ENCODE assay signal across 8 mouse cellular contexts in genomic region chr3:89430171-89431159, GRCm38 (mm10). TPM values are rescaled to one million over a fixed set of nuclear protein-coding genes. Genes with fewer than 3 reads are reported as not detected.
DNase-seq lines count a peak whose midpoint lies in the region; ATAC-seq and TF ChIP-seq lines count a peak whose summit lies in the region.

Gene Pygo2 (plus strand): TSS chr3:89430214.

- peak within 1 kb of the TSS; percentile 83 for H3K4me2 ChIP-seq in heart, embryonic 14.5 days (ENCODE audit: low read length)
- peak within 1 kb of the TSS; percentile 94 for H3K4me2 ChIP-seq in liver, embryonic 14.5 days (ENCODE audit: low read depth)
- peak within 1 kb of the TSS; percentile 77 for H3K4me2 ChIP-seq in neural tube, embryonic 11.5 days (ENCODE audit: low read depth)
- peak within 1 kb of the TSS; percentile 88 for H3K4me2 ChIP-seq in stomach, postnatal 0 days (replicated peaks; ENCODE audit: low read depth)

- peak within 1 kb of the TSS; percentile 95 for H3K9ac ChIP-seq in heart, embryonic 14.5 days (ENCODE audit: low read length)
- H3K9ac ChIP-seq in liver, embryonic 14.5 days (replicated peaks): peak within 1 kb of the TSS; percentile 92
- peak within 1 kb of the TSS; percentile 93 for H3K9ac ChIP-seq in neural tube, embryonic 11.5 days (ENCODE audit: low read length)
- peak within 1 kb of the TSS; percentile 94 for H3K9ac ChIP-seq in stomach, postnatal 0 days (ENCODE audit: low read length)

- TF ChIP-seq EP300 in liver, embryonic 14.5 days (IDR thresholded peaks at IDR 0.05; ENCODE audit: low read depth): no peak
- no peak for TF ChIP-seq EP300 in stomach, postnatal 0 days (optimal IDR thresholded peaks at IDR 0.05)

- peak; percentile 97 for ATAC-seq in heart, embryonic 14.5 days (ENCODE audit: insufficient number of reproducible peaks, insufficient read depth, low FRiP score, low read depth)
- ATAC-seq in liver, embryonic 14.5 days (ENCODE audit: insufficient read depth): peak; percentile 95
- ATAC-seq in neural tube, embryonic 11.5 days (ENCODE audit: insufficient read depth, low FRiP score, low TSS enrichment): peak; percentile 97
- peak; percentile 98 for ATAC-seq in stomach, postnatal 0 days (ENCODE audit: low FRiP score, low TSS enrichment)

- peaks cover 57% of the 10 kb centered on the region for H3K36me3 ChIP-seq in heart, embryonic 14.5 days (ENCODE audit: control insufficient read depth, insufficient read depth, low read length)
- peaks cover 35% of the 10 kb centered on the region for H3K36me3 ChIP-seq in liver, embryonic 14.5 days (replicated peaks; ENCODE audit: control insufficient read depth, insufficient read depth, low read depth)
- peaks cover 11% of the 10 kb centered on the region; the same call in 1 of the 2 replicates for H3K36me3 ChIP-seq in neural tube, embryonic 11.5 days (ENCODE audit: control insufficient read depth, insufficient read depth, low read length)
- H3K36me3 ChIP-seq in stomach, postnatal 0 days (ENCODE audit: control insufficient read depth, insufficient read depth, low read length): peaks cover 9% of the 10 kb centered on the region

- peaks cover 5% of the 10 kb centered on the region; the same call in 1 of the 2 replicates for H3K4me1 ChIP-seq in brown adipose tissue, adult 24 weeks (ENCODE audit: control insufficient read depth, insufficient read depth, insufficient read length, low read length)
- H3K4me1 ChIP-seq in heart, embryonic 14.5 days (ENCODE audit: control insufficient read depth in 2 of 2, insufficient read depth in 2 of 2, low read length in 2 of 2): peaks cover 7 to 13% of the 10 kb centered on the region in 2 experiments
- peaks cover 13 to 17% of the 10 kb centered on the region in 2 experiments for H3K4me1 ChIP-seq in liver, embryonic 14.5 days (replicated peaks; ENCODE audit: control insufficient read depth in 2 of 2, insufficient read depth in 2 of 2, low read length in 1 of 2)
- peaks cover 11% of the 10 kb centered on the region for H3K4me1 ChIP-seq in neural tube, embryonic 11.5 days (ENCODE audit: control insufficient read depth, insufficient read depth, low read length)
- peaks cover 4% of the 10 kb centered on the region for H3K4me1 ChIP-seq in stomach, postnatal 0 days (replicated peaks; ENCODE audit: control insufficient read depth, insufficient read depth)

- peak within 1 kb of the TSS; percentile 79 for H3K4me3 ChIP-seq in brown adipose tissue, adult 24 weeks (ENCODE audit: insufficient read depth, low read depth, low read length)
- H3K4me3 ChIP-seq in heart, embryonic 14.5 days (ENCODE audit: control insufficient read depth in 1 of 2, insufficient read depth in 1 of 2, low read depth in 1 of 2, low read length in 2 of 2): peak within 1 kb of the TSS; percentile 72 to 98
- peak within 1 kb of the TSS; percentile 82 to 83 for H3K4me3 ChIP-seq in liver, embryonic 14.5 days (ENCODE audit: insufficient read depth in 1 of 2, low read depth in 2 of 2, low read length in 2 of 2)
- peak within 1 kb of the TSS; percentile 95 for H3K4me3 ChIP-seq in neural tube, embryonic 11.5 days (ENCODE audit: low read depth, low read length)
- peak within 1 kb of the TSS; percentile 94 for H3K4me3 ChIP-seq in stomach, postnatal 0 days (ENCODE audit: low read depth, low read length)

- H3K9me3 ChIP-seq in heart, embryonic 14.5 days (ENCODE audit: control insufficient read depth, low read length): no peaks in the 10 kb centered on the region
- no peaks in the 10 kb centered on the region for H3K9me3 ChIP-seq in liver, embryonic 14.5 days (ENCODE audit: control insufficient read depth, low read length)
- no peaks in the 10 kb centered on the region for H3K9me3 ChIP-seq in neural tube, embryonic 11.5 days (ENCODE audit: control insufficient read depth, low read length)
- H3K9me3 ChIP-seq in stomach, postnatal 0 days (ENCODE audit: control insufficient read depth, low read length): no peaks in the 10 kb centered on the region

- no peaks in the 10 kb centered on the region for H3K27me3 ChIP-seq in heart, embryonic 14.5 days (ENCODE audit: control insufficient read depth, insufficient read depth, low read length)
- H3K27me3 ChIP-seq in liver, embryonic 14.5 days (ENCODE audit: control insufficient read depth, insufficient read depth, low read length): no peaks in the 10 kb centered on the region
- no peaks in the 10 kb centered on the region for H3K27me3 ChIP-seq in neural tube, embryonic 11.5 days (ENCODE audit: control insufficient read depth, insufficient read depth, low read length)
- no peaks in the 10 kb centered on the region for H3K27me3 ChIP-seq in stomach, postnatal 0 days (ENCODE audit: control insufficient read depth, insufficient read depth, low read length)

- TF ChIP-seq CTCF in liver, embryonic 14.5 days (IDR thresholded peaks at IDR 0.05; ENCODE audit: low read depth): 0 out of 2 replicates have a peak, but pooled peaks have one; percentile 11
- TF ChIP-seq CTCF in stomach, postnatal 0 days (IDR thresholded peaks at IDR 0.05; ENCODE audit: low read depth): peak; percentile 36; the same call in 1 of the 2 replicates

- 2% methylated on average over 64 of the region's 68 CpGs for WGBS in heart, embryonic 14.5 days
- 2% methylated on average over 68 of the region's 68 CpGs for WGBS in liver, embryonic 14.5 days (ENCODE audit: insufficient replicate concordance)
- 3% methylated on average over 68 of the region's 68 CpGs for WGBS in neural tube, embryonic 11.5 days
- WGBS in stomach, postnatal 0 days: 2% methylated on average over 67 of the region's 68 CpGs

- peak; percentile 96 for DNase-seq in CD4-positive, CD25-positive, alpha-beta regulatory T cell, adult 2 months (ENCODE audit: low read depth, low spot score)
- DNase-seq in fibroblast of lung, adult 2 months (ENCODE audit: low read depth): peak; percentile 87
- DNase-seq in kidney, postnatal 25 days: peak; percentile 94 to 99
- peak; percentile 85 to 88 (median 87) for DNase-seq in liver, embryonic 14.5 days (ENCODE audit: low read depth in 3 of 3, low spot score in 3 of 3)
- peak; percentile 95 for DNase-seq in neural tube, embryonic 11.5 days (ENCODE audit: low spot score)
- DNase-seq in stomach, postnatal 0 days (ENCODE audit: low spot score): peak; percentile 98

- peak within 1 kb of the TSS; percentile 66 for H3K27ac ChIP-seq in brown adipose tissue, adult 24 weeks (replicated peaks; ENCODE audit: low read depth, low read length)
- H3K27ac ChIP-seq in heart, embryonic 14.5 days (replicated peaks in 1 of 2; ENCODE audit: control insufficient read depth in 1 of 2, insufficient read depth in 1 of 2, low read depth in 2 of 2, low read length in 2 of 2): peak within 1 kb of the TSS; percentile 75 to 84
- H3K27ac ChIP-seq in liver, embryonic 14.5 days: peak within 1 kb of the TSS; percentile 62
- peak within 1 kb of the TSS; percentile 85 for H3K27ac ChIP-seq in neural tube, embryonic 11.5 days (ENCODE audit: low read depth, low read length)
- H3K27ac ChIP-seq in stomach, postnatal 0 days (replicated peaks): peak within 1 kb of the TSS; percentile 91

RNA-seq across cellular contexts. Expression of gene Pygo2, which starts in this region (rescaled TPM):
- 4.6 and 13.0 TPM in 2 replicates for polyA plus RNA-seq in brown adipose tissue, adult 24 weeks (2012; ENCODE audit: insufficient read depth, insufficient read length, missing spikeins)
- polyA plus RNA-seq in heart, embryonic 14.5 days (2014; fragmentation: Nextera tagmentation; extraction: Ambion mirVana): 24.3 and 27.8 TPM in 2 replicates
- polyA plus RNA-seq in liver, embryonic 14.5 days (2012; rRNA removed): 12.9 and 15.2 TPM in 2 replicates
- 8.4 and 10.7 TPM in 2 replicates for polyA plus RNA-seq in liver, embryonic 14.5 days (2014; fragmentation: Nextera tagmentation; extraction: Ambion mirVana)
- polyA plus RNA-seq in neural tube, embryonic 11.5 days (2014; fragmentation: Nextera tagmentation; extraction: Ambion mirVana): 55.7 and 59.8 TPM in 2 replicates
- polyA plus RNA-seq in stomach, postnatal 0 days (2015; fragmentation: Nextera tagmentation; extraction: Ambion mirVana): 18.0 and 21.3 TPM in 2 replicates

Comparison
In these comparisons a context has a peak if more than half of its experiments do, and no peak if none do; other contexts are left out.
1. Peak in every context shown above with its lines: DNase-seq, ATAC-seq, H3K4me3 ChIP-seq and H3K27ac ChIP-seq.